Mouse (Mus musculus) urinary bladder, adult 2 months (tissue): Measurements from ENCODE around the gene Gm20792. TPM values are rescaled to one million over a fixed set of nuclear protein-coding genes. Genes with fewer than 3 reads are reported as not detected.
"Not testable (repeated sequence)": the region's sequence is repeated elsewhere in the genome, so short reads cannot be mapped to it uniquely, and the experiment has no call there.

ENCODE experiments used
- DNase-seq: peaks from one replicate; pipeline ENCODE4 v3.0.0; 2022; ENCODE audit warnings: low spot score
- polyA plus RNA-seq: library from polyadenylated mRNA; depleted of rRNA; stranded (reverse); fragments of >200 nt; gene quantifications from 2 replicates; pipeline ENCODE4 v1.2.3, GENCODE M21; 2012; rRNA removed

Gene Gm20792
- not detected in 2 replicates for polyA plus RNA-seq

GRCm38 (mm10) chrY:48311555-48311954, at the start of gene Gm20792:
Gene Gm20792 (plus strand): TSS chrY:48311855.
- DNase-seq: not testable (repeated sequence)
